Mouse (Mus musculus): ENCODE measurements around the gene Prr9. TPM values are rescaled to one million over a fixed set of nuclear protein-coding genes. Genes with fewer than 3 reads are reported as not detected.

Prr9 gene
- polyA plus RNA-seq, 1 experiment from 2014 or later = not detected

- Histone ChIP-seq H3K9me3 (replicated peaks) (no peaks in the 10 kb centered on the region), H3K4me1 (peaks cover 13% of the 10 kb centered on the region; the same call in 1 of the 2 replicates), H3K9ac (peak overlapping the region; percentile 49), H3K27me3 (replicated peaks) (peaks cover 62% of the 10 kb centered on the region), H3K36me3 (no peaks in the 10 kb centered on the region), H3K27ac (no peak overlapping the region), H3K4me3 (peak overlapping the region; percentile 63), H3K4me2 (peak overlapping the region; percentile 82)
- under 1% methylated on average over 57 of the region's 76 CpGs for WGBS (ENCODE audit: insufficient replicate concordance)
- ATAC-seq = peak; percentile 57
These were observed 42.3 kb downstream of the Prr9 start for GRCm38 (mm10) chr3:92081285-92081931.

DNA sequence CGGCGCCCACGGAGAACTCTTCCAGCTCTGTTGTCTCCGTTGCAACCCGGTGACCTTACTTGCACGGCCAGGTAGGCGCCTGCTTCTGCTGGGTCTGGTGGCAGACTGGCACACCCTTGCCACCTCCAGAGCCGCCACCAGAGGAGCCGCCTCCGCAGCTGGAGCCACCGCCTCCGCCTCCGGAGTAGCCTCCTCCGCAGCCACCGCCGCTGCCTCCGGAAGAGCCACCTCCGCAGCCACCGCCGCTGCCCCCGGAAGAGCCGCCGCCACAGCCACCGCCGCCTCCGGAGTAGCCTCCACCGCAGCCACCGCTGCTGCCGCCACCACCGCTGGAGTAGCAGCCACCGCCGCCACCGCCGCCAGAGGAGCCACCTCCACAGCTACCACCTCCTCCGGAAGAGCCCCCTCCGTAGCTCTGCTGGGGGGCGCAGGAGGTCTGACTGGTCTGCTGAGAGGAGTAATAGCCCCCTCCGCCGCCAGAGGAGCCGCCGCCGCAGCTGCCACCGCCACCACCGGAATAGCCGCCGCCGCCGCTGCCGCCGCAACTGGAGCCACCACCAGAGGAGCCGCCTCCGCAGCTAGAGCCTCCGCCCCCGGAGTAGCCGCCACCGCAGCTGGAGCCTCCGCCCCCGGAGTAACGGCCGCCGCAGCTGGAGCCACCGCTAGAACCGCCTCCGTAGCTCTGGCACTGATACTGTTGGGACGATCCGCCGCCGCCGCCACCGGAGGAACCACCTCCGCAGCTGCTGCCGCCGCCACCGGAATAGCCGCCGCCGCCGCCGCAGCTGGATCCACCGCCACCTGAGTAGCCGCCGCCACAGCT is 43.1 kb downstream of the Prr9 start:
- H3K9me3 ChIP-seq (replicated peaks) = no peaks in the 10 kb centered on the region
- H3K27ac ChIP-seq = no peak overlapping the region
- ATAC-seq = peak; percentile 63
- peaks cover 13% of the 10 kb centered on the region; the same call in 1 of the 2 replicates for H3K4me1 ChIP-seq
- H3K4me3 ChIP-seq = peak overlapping the region; percentile 63
- H3K4me2 ChIP-seq = peak overlapping the region; percentile 82
- H3K9ac ChIP-seq = peak overlapping the region; percentile 49
- peaks cover 62% of the 10 kb centered on the region for H3K27me3 ChIP-seq (replicated peaks)
- H3K36me3 ChIP-seq = no peaks in the 10 kb centered on the region
- WGBS (ENCODE audit: insufficient replicate concordance) = under 1% methylated on average over 67 of the region's 82 CpGs

Other genes with a start within 250 kb of the Prr9 start
- gene Pglyrp3, start 109.4 kb downstream of the Prr9 start, polyA plus RNA-seq (2016; fragmentation: Nextera tagmentation; extraction: Ambion mirVana) = not detected in 2 replicates
- 1.1 and 1.2 TPM in 2 replicates for gene Lor, start 40.8 kb downstream of the Prr9 start, polyA plus RNA-seq (2016; fragmentation: Nextera tagmentation; extraction: Ambion mirVana)
- gene Lelp1, start 18.8 kb upstream of the Prr9 start, polyA plus RNA-seq (2016; fragmentation: Nextera tagmentation; extraction: Ambion mirVana) = not detected in 2 replicates
- 0.05 TPM in 1 of 2 replicates, not detected in the other for gene Sprr2a1, start 91.9 kb upstream of the Prr9 start, polyA plus RNA-seq (2016; fragmentation: Nextera tagmentation; extraction: Ambion mirVana)
- 0.19 TPM in 1 of 2 replicates, not detected in the other for gene Sprr2a2, start 92.0 kb upstream of the Prr9 start, polyA plus RNA-seq (2016; fragmentation: Nextera tagmentation; extraction: Ambion mirVana)
- not detected in 2 replicates for gene Sprr2a3, start 161.5 kb upstream of the Prr9 start, polyA plus RNA-seq (2016; fragmentation: Nextera tagmentation; extraction: Ambion mirVana)
- gene Sprr2b, start 192.7 kb upstream of the Prr9 start, polyA plus RNA-seq (2016; fragmentation: Nextera tagmentation; extraction: Ambion mirVana) = not detected in 2 replicates
- gene Sprr2d, start 215.2 kb upstream of the Prr9 start, polyA plus RNA-seq (2016; fragmentation: Nextera tagmentation; extraction: Ambion mirVana) = not detected in 2 replicates
- gene Sprr2e, start 228.2 kb upstream of the Prr9 start, polyA plus RNA-seq (2016; fragmentation: Nextera tagmentation; extraction: Ambion mirVana) = not detected in 2 replicates
- not detected in 2 replicates for gene Sprr2f, start 241.2 kb upstream of the Prr9 start, polyA plus RNA-seq (2016; fragmentation: Nextera tagmentation; extraction: Ambion mirVana)

Data from liver, embryonic 12.5 days (tissue).